Mouse (Mus musculus) lung, adult 2 months (tissue): ENCODE results near the gene Fstl1.

Experiments used
- CTCF ChIP-seq: fragments of 200-500 bp; IDR thresholded peaks from 2 replicates; pipeline ENCODE4 v1.5.1; 2011; ENCODE audit warnings: mild to moderate bottlenecking, low read length, control low read depth; ENCODE audit not compliant: insufficient read depth
- POLR2A ChIP-seq: fragments of 200-500 bp; IDR thresholded peaks from 2 replicates; pipeline ENCODE4 v1.6.1; 2011; ENCODE audit warnings: low read depth, mild to moderate bottlenecking, control low read depth, low read length, borderline replicate concordance; ENCODE audit errors: extremely low read depth

- TF ChIP-seq POLR2A, result no peak
- no peak for TF ChIP-seq CTCF
These were observed 100.7 kb downstream of the Fstl1 start for GRCm38 (mm10) chr16:37877406-37877805.
